19 mouse cellular contexts compared by ENCODE assay signal in genomic region chr2:170120139-170121027, GRCm38 (mm10). TPM values are rescaled to one million over a fixed set of nuclear protein-coding genes. Genes with fewer than 3 reads are reported as not detected.
DNase-seq lines count a peak whose midpoint lies in the region; ATAC-seq and TF ChIP-seq lines count a peak whose summit lies in the region.
"Had no signal": no experiment of that assay in that cellular context is flagged by ENCODE, and none has a peak within 500 bp of the region (broad histone marks: within the 10 kb centered on the region; RNA-seq: fewer than 3 reads in every experiment).

No protein-coding gene starts in this region.

- peak; percentile 87 for ATAC-seq in Patski
- ATAC-seq: activated CD4-positive, CD25-positive, alpha-beta regulatory T cell, adult 4 months; CD4-positive, CD25-positive, alpha-beta regulatory T cell, adult 4 months; forebrain, embryonic 15.5 days; hindbrain, embryonic 16.5 days; intestine, postnatal 0 days had no signal

- peak overlapping the region; percentile 20 for H3K27ac ChIP-seq in gastrocnemius, adult 2 months
- H3K27ac ChIP-seq: forebrain, embryonic 15.5 days; limb, embryonic 12.5 days; neural tube, embryonic 15.5 days had no signal

- H3K27me3 ChIP-seq in Patski = no peaks in the 10 kb centered on the region
- H3K27me3 ChIP-seq: forebrain, embryonic 15.5 days; limb, embryonic 12.5 days; neural tube, embryonic 15.5 days had no signal

- intact Hi-C loops in gastrocnemius, adult 2 months (cut with DNase I) = no loop called here
- intact Hi-C loops in gastrocnemius, postnatal 36 days (cut with DNase I) = no loop called here

- no peak for TF ChIP-seq CTCF in gastrocnemius, adult 2 months (IDR thresholded peaks at IDR 0.05)
- no peak for TF ChIP-seq CTCF in Patski (IDR thresholded peaks at IDR 0.05)

- POLR2A ChIA-PET in Patski (lab: Charles Lee) = interaction anchor here (0.6 kb wide), 1 partner anchor 335 kb away, joined by 4 read pairs; no protein-coding TSS in a partner anchor

- no peak overlapping the region for H3K4me3 ChIP-seq in gastrocnemius, adult 2 months
- H3K4me3 ChIP-seq: forebrain, embryonic 15.5 days; limb, embryonic 12.5 days; neural tube, embryonic 15.5 days had no signal

- DNase-seq in gastrocnemius, adult 2 months = no peak
- no peak for DNase-seq in gastrocnemius, postnatal 36 days
- DNase-seq in 416B (ENCODE audit: low read depth) = peak; percentile 33
- no peak for DNase-seq in Patski (ENCODE audit: low read depth, low spot score)
- peak; percentile 34 for DNase-seq in fat pad, adult 2 months (ENCODE audit: extremely low read depth, low read depth, low spot score)
- no peak for DNase-seq in kidney, adult 18-20 months
- no peak for DNase-seq in neural tube, embryonic 10.5 days (ENCODE audit: extremely low spot score, low spot score)
- DNase-seq: cerebellum, postnatal 25 days; heart, postnatal 4 days; kidney, postnatal 10 days; lung, postnatal 36 days; right cerebral cortex, postnatal 25 days had no signal

- CTCF ChIA-PET in Patski (lab: Charles Lee) = interaction anchor here (0.6 to 2.0 kb wide), 6 partner anchors 8 to 223 kb away, joined by 3 to 5 read pairs (median 3); no protein-coding TSS in a partner anchor

- in situ Hi-C loops in Patski (cut with MboI; ENCODE audit: low pct_unique_long_range_greater_than_20kb) = loop anchor here (10.0 kb wide), 1 partner anchor 84 kb away; no protein-coding TSS in a partner anchor

RNA-seq across cellular contexts. Expression of gene Zfp217, which starts 27.5 kb away (rescaled TPM):
- total RNA-seq in gastrocnemius, adult 2 months (2021) = 1 to 10 TPM; 5.6 to 8.1 TPM
- total RNA-seq in gastrocnemius, postnatal 36 days (2021) = 1 to 10 TPM; 4.3 to 5.7 TPM
- 26.7 TPM for polyA plus RNA-seq in Patski (2021)

Comparison
In these comparisons a context has a peak if more than half of its experiments do, and no peak if none do; other contexts are left out.
1. DNase-seq: peak in 416B (single experiment) and fat pad, adult 2 months (single experiment); none in gastrocnemius, adult 2 months (single experiment), gastrocnemius, postnatal 36 days (0 of 2), Patski (single experiment), kidney, adult 18-20 months (single experiment) and neural tube, embryonic 10.5 days (single experiment).